Mouse (Mus musculus): ENCODE measurements around the gene Aldh6a1. TPM values are rescaled to one million over a fixed set of nuclear protein-coding genes. Genes with fewer than 3 reads are reported as not detected.

Gene Aldh6a1
- polyA plus RNA-seq, 1 experiment from 2014 or later: 29.5 TPM

Other genes with a start within 250 kb of the Aldh6a1 start
- 8.2 and 8.8 TPM in 2 replicates for gene Elmsan1, start 232.1 kb downstream of the Aldh6a1 start, polyA plus RNA-seq (2014; fragmentation: Nextera tagmentation; extraction: Ambion mirVana)
- 26.1 and 30.4 TPM in 2 replicates for gene Ptgr2, start 165.8 kb downstream of the Aldh6a1 start, polyA plus RNA-seq (2014; fragmentation: Nextera tagmentation; extraction: Ambion mirVana)
- 66.0 and 79.7 TPM in 2 replicates for gene Zfp410, start 134.2 kb downstream of the Aldh6a1 start, polyA plus RNA-seq (2014; fragmentation: Nextera tagmentation; extraction: Ambion mirVana)
- 50.7 and 52.2 TPM in 2 replicates for gene Coq6, start 89.3 kb downstream of the Aldh6a1 start, polyA plus RNA-seq (2014; fragmentation: Nextera tagmentation; extraction: Ambion mirVana)
- gene Fam161b, start 89.2 kb downstream of the Aldh6a1 start, polyA plus RNA-seq (2014; fragmentation: Nextera tagmentation; extraction: Ambion mirVana): 2.5 and 2.6 TPM in 2 replicates
- 19.6 and 19.7 TPM in 2 replicates for gene Entpd5, start 42.0 kb downstream of the Aldh6a1 start, polyA plus RNA-seq (2014; fragmentation: Nextera tagmentation; extraction: Ambion mirVana)
- 0.99 and 1.2 TPM in 2 replicates for gene Bbof1, start 41.9 kb downstream of the Aldh6a1 start, polyA plus RNA-seq (2014; fragmentation: Nextera tagmentation; extraction: Ambion mirVana)
- 21.4 and 23.1 TPM in 2 replicates for gene Rnf113a2, start 33.8 kb downstream of the Aldh6a1 start, polyA plus RNA-seq (2014; fragmentation: Nextera tagmentation; extraction: Ambion mirVana)
- 18.0 and 18.2 TPM in 2 replicates for gene Lin52, start 418 bp upstream of the Aldh6a1 start, polyA plus RNA-seq (2014; fragmentation: Nextera tagmentation; extraction: Ambion mirVana)
- not detected in 2 replicates for gene Vsx2, start 118.8 kb upstream of the Aldh6a1 start, polyA plus RNA-seq (2014; fragmentation: Nextera tagmentation; extraction: Ambion mirVana)
- gene Abcd4, start 166.4 kb upstream of the Aldh6a1 start, polyA plus RNA-seq (2014; fragmentation: Nextera tagmentation; extraction: Ambion mirVana): 10.3 and 12.8 TPM in 2 replicates
- not detected in 2 replicates for gene Vrtn, start 190.0 kb upstream of the Aldh6a1 start, polyA plus RNA-seq (2014; fragmentation: Nextera tagmentation; extraction: Ambion mirVana)
- 0.11 and 0.20 TPM in 2 replicates for gene Syndig1l, start 247.8 kb upstream of the Aldh6a1 start, polyA plus RNA-seq (2014; fragmentation: Nextera tagmentation; extraction: Ambion mirVana)